8 mouse cellular contexts compared by ENCODE assay signal in the genomic region with DNA sequence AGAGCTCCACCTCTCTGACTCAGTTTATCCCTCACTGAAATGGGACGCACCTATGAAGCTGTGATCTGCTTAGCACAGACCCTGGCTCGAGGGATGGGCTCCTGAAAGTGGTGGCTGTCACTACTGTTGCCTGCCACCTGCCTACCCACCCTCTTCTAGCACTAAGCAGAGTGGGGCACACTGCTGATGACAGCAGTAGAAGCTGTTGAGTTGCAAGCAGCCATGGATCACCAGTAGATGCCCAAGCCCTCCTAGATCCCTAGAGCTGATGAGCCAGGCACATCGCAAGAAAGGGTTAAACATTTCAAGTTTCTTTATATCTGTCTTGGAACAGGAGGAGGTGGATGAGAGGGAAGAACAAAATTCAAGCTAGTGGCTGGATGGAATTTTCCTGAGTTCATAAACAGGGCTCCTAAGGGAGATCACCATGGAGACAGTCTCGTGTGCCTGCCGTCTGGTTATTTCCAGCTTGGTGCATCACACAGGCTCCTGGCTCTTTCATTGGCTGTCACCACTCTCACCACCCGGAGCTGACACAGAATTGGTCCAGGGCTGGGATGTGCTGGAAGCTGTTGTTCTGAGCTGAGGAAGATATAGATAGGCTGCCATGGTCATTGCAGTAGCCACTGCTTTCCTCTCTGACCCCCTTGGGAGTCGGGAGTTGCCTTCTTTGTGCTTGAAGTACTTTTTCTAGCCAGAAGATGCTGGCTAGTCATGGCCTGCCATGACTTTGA. TPM values are rescaled to one million over a fixed set of nuclear protein-coding genes. Genes with fewer than 3 reads are reported as not detected.
DNase-seq lines count a peak whose midpoint lies in the region; ATAC-seq and TF ChIP-seq lines count a peak whose summit lies in the region.

No protein-coding gene starts in this region.

- peak; percentile 68 for TF ChIP-seq POLR2A in embryonic fibroblast, embryonic 13.5 days (IDR thresholded peaks at IDR 0.05; ENCODE audit: low read depth, low read length)
- TF ChIP-seq POLR2A in limb, embryonic 14.5 days (IDR thresholded peaks at IDR 0.05; ENCODE audit: borderline replicate concordance, extremely low read depth, insufficient read depth, insufficient read length), result no peak

- H3K9ac ChIP-seq in heart, embryonic 12.5 days, result peak overlapping the region; percentile 66
- H3K9ac ChIP-seq in kidney, embryonic 16.5 days (replicated peaks; ENCODE audit: low read length), result no peak overlapping the region
- no peak overlapping the region for H3K9ac ChIP-seq in limb, embryonic 14.5 days (ENCODE audit: low read depth, low read length, severe bottlenecking)
- H3K9ac ChIP-seq in neural tube, embryonic 15.5 days (replicated peaks), result no peak overlapping the region

- no peak overlapping the region for H3K4me3 ChIP-seq in embryonic fibroblast, embryonic 13.5 days (ENCODE audit: insufficient read depth, low read length)
- no peak overlapping the region for H3K4me3 ChIP-seq in heart, embryonic 12.5 days
- H3K4me3 ChIP-seq in kidney, embryonic 16.5 days (ENCODE audit: low read length), result no peak overlapping the region
- no peak overlapping the region for H3K4me3 ChIP-seq in limb, embryonic 14.5 days (replicated peaks; ENCODE audit: low read length)
- H3K4me3 ChIP-seq in neural tube, embryonic 15.5 days (replicated peaks), result no peak overlapping the region

- peaks cover 51% of the 10 kb centered on the region for H3K4me1 ChIP-seq in embryonic fibroblast, embryonic 13.5 days (ENCODE audit: control insufficient read depth, insufficient read depth, low read length)
- H3K4me1 ChIP-seq in heart, embryonic 12.5 days (replicated peaks), result peaks cover 66% of the 10 kb centered on the region
- H3K4me1 ChIP-seq in kidney, embryonic 16.5 days (ENCODE audit: insufficient read depth, low read length), result peaks cover 55% of the 10 kb centered on the region
- peaks cover 52% of the 10 kb centered on the region for H3K4me1 ChIP-seq in limb, embryonic 14.5 days (ENCODE audit: control insufficient read depth, insufficient read depth, low read length)
- H3K4me1 ChIP-seq in neural tube, embryonic 15.5 days, result peaks cover 41% of the 10 kb centered on the region

- no peaks in the 10 kb centered on the region for H3K9me3 ChIP-seq in heart, embryonic 12.5 days (replicated peaks)
- H3K9me3 ChIP-seq in kidney, embryonic 16.5 days (ENCODE audit: low read length), result no peaks in the 10 kb centered on the region
- no peaks in the 10 kb centered on the region for H3K9me3 ChIP-seq in limb, embryonic 14.5 days (ENCODE audit: control insufficient read depth, low read length)
- H3K9me3 ChIP-seq in neural tube, embryonic 15.5 days (replicated peaks), result no peaks in the 10 kb centered on the region

- H3K36me3 ChIP-seq in heart, embryonic 12.5 days, result no peaks in the 10 kb centered on the region
- H3K36me3 ChIP-seq in kidney, embryonic 16.5 days (ENCODE audit: insufficient read depth, low read length), result no peaks in the 10 kb centered on the region
- no peaks in the 10 kb centered on the region for H3K36me3 ChIP-seq in limb, embryonic 14.5 days (ENCODE audit: control insufficient read depth, insufficient read depth, low read length)
- no peaks in the 10 kb centered on the region for H3K36me3 ChIP-seq in neural tube, embryonic 15.5 days

- ATAC-seq in heart, embryonic 12.5 days (ENCODE audit: insufficient number of reproducible peaks, low FRiP score), result peak; percentile 79
- ATAC-seq in kidney, embryonic 16.5 days (ENCODE audit: low FRiP score, low TSS enrichment), result peak; percentile 62
- peak; percentile 91 for ATAC-seq in limb, embryonic 14.5 days (ENCODE audit: low FRiP score, low read depth)
- ATAC-seq in neural tube, embryonic 15.5 days (ENCODE audit: low FRiP score), result peak; percentile 95

- no peaks in the 10 kb centered on the region for H3K27me3 ChIP-seq in heart, embryonic 12.5 days (replicated peaks)
- no peaks in the 10 kb centered on the region for H3K27me3 ChIP-seq in kidney, embryonic 16.5 days (ENCODE audit: insufficient read depth, low read length)
- no peaks in the 10 kb centered on the region for H3K27me3 ChIP-seq in limb, embryonic 14.5 days (ENCODE audit: control insufficient read depth, insufficient read depth, low read length)
- no peaks in the 10 kb centered on the region for H3K27me3 ChIP-seq in neural tube, embryonic 15.5 days (replicated peaks)

- DNase-seq in ovary, adult 18-20 months (ENCODE audit: low spot score), result peak; percentile 87
- no peak for DNase-seq in ovary, postnatal 10 days (ENCODE audit: low spot score)
- DNase-seq in limb, embryonic 14.5 days (ENCODE audit: low spot score), result peak; percentile 92
- DNase-seq in thymus, postnatal 36 days, result no peak

- H3K4me2 ChIP-seq in heart, embryonic 12.5 days, result peak overlapping the region; percentile 48
- H3K4me2 ChIP-seq in kidney, embryonic 16.5 days (replicated peaks; ENCODE audit: low read depth, low read length), result no peak overlapping the region
- peak overlapping the region; percentile 25; the same call in 1 of the 2 replicates for H3K4me2 ChIP-seq in limb, embryonic 14.5 days (replicated peaks; ENCODE audit: low read depth, low read length, severe bottlenecking)
- peak overlapping the region; percentile 40 for H3K4me2 ChIP-seq in neural tube, embryonic 15.5 days

- H3K27ac ChIP-seq in embryonic fibroblast, embryonic 13.5 days (ENCODE audit: insufficient read depth, low read length), result peak overlapping the region; percentile 99
- peak overlapping the region; percentile 97 for H3K27ac ChIP-seq in heart, embryonic 12.5 days (ENCODE audit: poor library complexity, severe bottlenecking)
- peak overlapping the region; percentile 59 for H3K27ac ChIP-seq in kidney, embryonic 16.5 days (ENCODE audit: low read length)
- H3K27ac ChIP-seq in limb, embryonic 14.5 days (replicated peaks; ENCODE audit: low read depth, low read length), result peak overlapping the region; percentile 77
- H3K27ac ChIP-seq in neural tube, embryonic 15.5 days (replicated peaks), result peak overlapping the region; percentile 96

- no peak for TF ChIP-seq CTCF in embryonic fibroblast, embryonic 13.5 days (IDR thresholded peaks at IDR 0.05; ENCODE audit: borderline replicate concordance, insufficient read depth, low read length)

- WGBS in heart, embryonic 12.5 days, result 29% methylated on average over 7 of the region's 7 CpGs
- 49% methylated on average over 7 of the region's 7 CpGs for WGBS in kidney, embryonic 16.5 days
- WGBS in limb, embryonic 14.5 days, result 47% methylated on average over 7 of the region's 7 CpGs
- 36% methylated on average over 7 of the region's 7 CpGs for WGBS in neural tube, embryonic 15.5 days

RNA-seq across cellular contexts. Expression of gene Scyl1, which starts 40.7 kb away (rescaled TPM):
- 78.4 and 83.1 TPM in 2 replicates for polyA plus RNA-seq in embryonic fibroblast, embryonic 13.5 days (2011; ENCODE audit: insufficient read length, low read depth, missing spikeins)
- polyA plus RNA-seq in heart, embryonic 12.5 days (2016; fragmentation: Nextera tagmentation; extraction: Ambion mirVana), result 68.1 and 68.9 TPM in 2 replicates
- 82.9 and 85.3 TPM in 2 replicates for polyA plus RNA-seq in kidney, embryonic 16.5 days (2015; fragmentation: Nextera tagmentation; extraction: Ambion mirVana)
- 152 and 186 TPM in 2 replicates for polyA plus RNA-seq in limb, embryonic 14.5 days (2012; rRNA removed)
- polyA plus RNA-seq in limb, embryonic 14.5 days (2014; fragmentation: Nextera tagmentation; extraction: Ambion mirVana), result 78.4 and 81.1 TPM in 2 replicates
- polyA plus RNA-seq in neural tube, embryonic 15.5 days (2015; fragmentation: Nextera tagmentation; extraction: Ambion mirVana), result 81.6 and 83.1 TPM in 2 replicates

Comparison
In these comparisons a context has a peak if more than half of its experiments do, and no peak if none do; other contexts are left out.
1. DNase-seq: peak in ovary, adult 18-20 months (single experiment) and limb, embryonic 14.5 days (single experiment); none in ovary, postnatal 10 days (single experiment) and thymus, postnatal 36 days (0 of 2).
2. Peak in every context shown above with its lines, with median percentiles within 50 percentile points of each other: H3K27ac ChIP-seq and ATAC-seq.